ENCODE assay signal across 26 mouse cellular contexts in the genomic region with DNA sequence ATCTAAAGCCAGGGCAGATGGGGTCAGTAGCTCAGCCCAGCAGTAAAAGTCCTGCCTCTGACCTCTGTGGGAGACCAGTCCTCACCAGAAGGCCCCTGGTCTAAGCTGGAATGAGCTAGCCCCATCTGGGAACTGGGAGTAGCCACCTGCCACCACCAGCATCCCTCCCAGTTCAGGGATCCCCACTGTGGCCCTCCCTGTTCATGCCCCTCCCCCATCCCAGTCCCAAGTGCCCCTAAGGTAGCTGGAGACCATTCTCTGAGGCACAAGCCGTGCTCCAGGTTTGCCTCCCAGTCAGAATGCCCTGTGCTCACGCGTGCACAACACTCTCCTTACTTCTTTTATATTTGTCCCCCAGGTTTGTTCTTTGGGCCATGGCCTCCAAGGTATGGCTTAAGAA. TPM values are rescaled to one million over a fixed set of nuclear protein-coding genes. Genes with fewer than 3 reads are reported as not detected.
DNase-seq lines count a peak whose midpoint lies in the region; ATAC-seq lines count a peak whose summit lies in the region.
"Had no signal": no experiment of that assay in that cellular context is flagged by ENCODE, and none has a peak within 500 bp of the region (broad histone marks: within the 10 kb centered on the region; RNA-seq: fewer than 3 reads in every experiment).

No protein-coding gene starts in this region.

- H3K9ac ChIP-seq in forebrain, embryonic 15.5 days (replicated peaks) = no peak overlapping the region
- H3K9ac ChIP-seq in hindbrain, embryonic 11.5 days (ENCODE audit: low read depth, low read length) = no peak overlapping the region
- H3K9ac ChIP-seq in liver, embryonic 15.5 days = no peak overlapping the region
- no peak overlapping the region for H3K9ac ChIP-seq in liver, embryonic 11.5 days (ENCODE audit: low read depth, low read length)
- H3K9ac ChIP-seq: heart, embryonic 13.5 days; hindbrain, embryonic 13.5 days; intestine, embryonic 15.5 days had no signal

- H3K4me1 ChIP-seq in forebrain, embryonic 10.5 days = peaks cover 41% of the 10 kb centered on the region
- H3K4me1 ChIP-seq in forebrain, embryonic 15.5 days = 0 out of 2 replicates have a peak, but pooled peaks cover 3% of the 10 kb centered on the region
- peaks cover 46% of the 10 kb centered on the region for H3K4me1 ChIP-seq in hindbrain, embryonic 10.5 days (replicated peaks)
- H3K4me1 ChIP-seq in hindbrain, embryonic 11.5 days (replicated peaks; ENCODE audit: control insufficient read depth, insufficient read depth, low read length) = peaks cover 7% of the 10 kb centered on the region
- peaks cover 20% of the 10 kb centered on the region for H3K4me1 ChIP-seq in liver, embryonic 15.5 days (replicated peaks)
- H3K4me1 ChIP-seq in liver, embryonic 11.5 days (replicated peaks; ENCODE audit: control insufficient read depth, insufficient read depth, low read length) = 0 out of 2 replicates have a peak, but pooled peaks cover 6% of the 10 kb centered on the region

- DNase-seq in forebrain, embryonic 10.5 days (ENCODE audit: extremely low spot score, low spot score) = no peak
- DNase-seq in hindbrain, embryonic 10.5 days (ENCODE audit: low spot score) = no peak
- no peak for DNase-seq in hindbrain, embryonic 11.5 days (ENCODE audit: low spot score)
- no peak for DNase-seq in liver, embryonic 11.5 days (ENCODE audit: low spot score)
- peak; percentile 71 for DNase-seq in ES-CJ7 (ENCODE audit: low read depth, low spot score)
- no peak for DNase-seq in embryo, embryonic 9.5 days (ENCODE audit: extremely low spot score)
- DNase-seq: adrenal gland, adult 8-10 months; adrenal gland, postnatal 25 days; cerebellum, adult 11-12 months; cerebellum, adult 8-10 months; cerebellum, postnatal 10 days; cerebellum, postnatal 36 days; embryo, embryonic 11 days; gastrocnemius, postnatal 25 days; heart, adult 2 months; heart, postnatal 14 days; heart, postnatal 4 days had no signal

- H3K36me3 ChIP-seq in forebrain, embryonic 10.5 days (replicated peaks) = peaks cover 35% of the 10 kb centered on the region
- H3K36me3 ChIP-seq in forebrain, embryonic 15.5 days = peaks cover 27% of the 10 kb centered on the region
- peaks cover 16% of the 10 kb centered on the region for H3K36me3 ChIP-seq in hindbrain, embryonic 10.5 days
- no peaks in the 10 kb centered on the region for H3K36me3 ChIP-seq in hindbrain, embryonic 11.5 days (ENCODE audit: control insufficient read depth, insufficient read depth, low read length)
- no peaks in the 10 kb centered on the region for H3K36me3 ChIP-seq in liver, embryonic 15.5 days (replicated peaks)
- no peaks in the 10 kb centered on the region for H3K36me3 ChIP-seq in liver, embryonic 11.5 days (ENCODE audit: control insufficient read depth, insufficient read depth, low read length)
- H3K36me3 ChIP-seq: heart, embryonic 13.5 days; intestine, embryonic 15.5 days had no signal

- WGBS in forebrain, embryonic 10.5 days = 77% methylated on average over 3 of the region's 3 CpGs
- 72% methylated on average over 3 of the region's 3 CpGs for WGBS in forebrain, embryonic 15.5 days
- WGBS in hindbrain, embryonic 10.5 days = 68% methylated on average over 3 of the region's 3 CpGs
- WGBS in hindbrain, embryonic 11.5 days = 56% methylated on average over 3 of the region's 3 CpGs
- 90% methylated on average over 3 of the region's 3 CpGs for WGBS in liver, embryonic 15.5 days (ENCODE audit: insufficient replicate concordance)
- WGBS in liver, embryonic 11.5 days = 87% methylated on average over 3 of the region's 3 CpGs

- H3K27me3 ChIP-seq in forebrain, embryonic 10.5 days (ENCODE audit: poor library complexity, severe bottlenecking) = no peaks in the 10 kb centered on the region
- H3K27me3 ChIP-seq in forebrain, embryonic 15.5 days = no peaks in the 10 kb centered on the region
- 0 out of 2 replicates have a peak, but pooled peaks cover 22% of the 10 kb centered on the region for H3K27me3 ChIP-seq in hindbrain, embryonic 10.5 days (ENCODE audit: insufficient read depth, poor library complexity, severe bottlenecking)
- 0 out of 2 replicates have a peak, but pooled peaks cover under 1% of the 10 kb centered on the region for H3K27me3 ChIP-seq in hindbrain, embryonic 11.5 days (ENCODE audit: control insufficient read depth, insufficient read depth, low read length)
- H3K27me3 ChIP-seq in liver, embryonic 15.5 days = peaks cover 10% of the 10 kb centered on the region
- no peaks in the 10 kb centered on the region; the same call in 1 of the 2 replicates for H3K27me3 ChIP-seq in liver, embryonic 11.5 days (replicated peaks; ENCODE audit: control insufficient read depth, insufficient read depth, low read length)
- H3K27me3 ChIP-seq: hindbrain, embryonic 13.5 days; intestine, embryonic 15.5 days had no signal

- peak overlapping the region; percentile 74 for H3K27ac ChIP-seq in forebrain, embryonic 10.5 days
- H3K27ac ChIP-seq in forebrain, embryonic 15.5 days (replicated peaks) = no peak overlapping the region
- H3K27ac ChIP-seq in hindbrain, embryonic 10.5 days = peak overlapping the region; percentile 80
- H3K27ac ChIP-seq in hindbrain, embryonic 11.5 days (ENCODE audit: low read depth, low read length) = no peak overlapping the region
- H3K27ac ChIP-seq in liver, embryonic 15.5 days (replicated peaks) = 0 out of 2 replicates have a peak overlapping the region, but pooled peaks have one; percentile 6
- no peak overlapping the region for H3K27ac ChIP-seq in liver, embryonic 11.5 days (ENCODE audit: low read depth, low read length)
- H3K27ac ChIP-seq: heart, adult 2 months; hindbrain, embryonic 13.5 days; intestine, embryonic 15.5 days had no signal

- no peak overlapping the region for H3K4me3 ChIP-seq in forebrain, embryonic 10.5 days
- H3K4me3 ChIP-seq in forebrain, embryonic 15.5 days = no peak overlapping the region
- H3K4me3 ChIP-seq in hindbrain, embryonic 10.5 days = 0 out of 2 replicates have a peak overlapping the region, but pooled peaks have one; percentile 25
- no peak overlapping the region for H3K4me3 ChIP-seq in hindbrain, embryonic 11.5 days (ENCODE audit: low read depth, low read length)
- no peak overlapping the region for H3K4me3 ChIP-seq in liver, embryonic 15.5 days (replicated peaks)
- H3K4me3 ChIP-seq in liver, embryonic 11.5 days (ENCODE audit: low read depth, low read length) = no peak overlapping the region
- H3K4me3 ChIP-seq: heart, adult 2 months; heart, embryonic 13.5 days; hindbrain, embryonic 13.5 days; intestine, embryonic 15.5 days had no signal

- no peak for ATAC-seq in forebrain, embryonic 15.5 days (replicated peaks)
- no peak for ATAC-seq in hindbrain, embryonic 11.5 days (ENCODE audit: low FRiP score)
- no peak for ATAC-seq in liver, embryonic 15.5 days (ENCODE audit: insufficient read depth)
- no peak for ATAC-seq in liver, embryonic 11.5 days (replicated peaks; ENCODE audit: low FRiP score)
- ATAC-seq: activated CD4-positive, CD25-positive, alpha-beta regulatory T cell, adult 4 months; forebrain, embryonic 14.5 days; hindbrain, embryonic 16.5 days; intestine, embryonic 15.5 days had no signal

- no peaks in the 10 kb centered on the region; the same call in 1 of the 2 replicates for H3K9me3 ChIP-seq in forebrain, embryonic 10.5 days
- no peaks in the 10 kb centered on the region for H3K9me3 ChIP-seq in forebrain, embryonic 15.5 days
- 0 out of 2 replicates have a peak, but pooled peaks cover 3% of the 10 kb centered on the region for H3K9me3 ChIP-seq in hindbrain, embryonic 10.5 days
- H3K9me3 ChIP-seq in hindbrain, embryonic 11.5 days (ENCODE audit: control insufficient read depth, low read length) = no peaks in the 10 kb centered on the region
- H3K9me3 ChIP-seq in liver, embryonic 15.5 days (replicated peaks) = no peaks in the 10 kb centered on the region
- H3K9me3 ChIP-seq in liver, embryonic 11.5 days (ENCODE audit: control insufficient read depth, low read length) = no peaks in the 10 kb centered on the region
- H3K9me3 ChIP-seq: heart, embryonic 13.5 days; hindbrain, embryonic 13.5 days; intestine, embryonic 15.5 days had no signal

- no peak overlapping the region for H3K4me2 ChIP-seq in forebrain, embryonic 15.5 days (replicated peaks)
- no peak overlapping the region for H3K4me2 ChIP-seq in hindbrain, embryonic 11.5 days (replicated peaks; ENCODE audit: low read depth, low read length)
- no peak overlapping the region for H3K4me2 ChIP-seq in liver, embryonic 15.5 days
- H3K4me2 ChIP-seq in liver, embryonic 11.5 days = no peak overlapping the region
- H3K4me2 ChIP-seq: intestine, embryonic 15.5 days had no signal

RNA-seq across cellular contexts. Expression of a gene that starts 12.9 kb away (rescaled TPM):
- 0.30 and 0.41 TPM in 2 replicates for polyA plus RNA-seq in forebrain, embryonic 10.5 days (2016; fragmentation: Nextera tagmentation; extraction: Ambion mirVana)
- 1.0 and 1.1 TPM in 2 replicates for polyA plus RNA-seq in forebrain, embryonic 15.5 days (2015; fragmentation: Nextera tagmentation; extraction: Ambion mirVana)
- 0.59 and 0.66 TPM in 2 replicates for polyA plus RNA-seq in hindbrain, embryonic 10.5 days (2016; fragmentation: Nextera tagmentation; extraction: Ambion mirVana)
- polyA plus RNA-seq in hindbrain, embryonic 11.5 days (2014; fragmentation: Nextera tagmentation; extraction: Ambion mirVana) = 0.20 TPM in 1 of 2 replicates, not detected in the other
- polyA plus RNA-seq in liver, embryonic 15.5 days (2015; fragmentation: Nextera tagmentation; extraction: Ambion mirVana) = 0.39 and 0.61 TPM in 2 replicates
- polyA plus RNA-seq in liver, embryonic 11.5 days (2014; fragmentation: Nextera tagmentation; extraction: Ambion mirVana) = 0.21 and 0.44 TPM in 2 replicates
- polyA plus RNA-seq: activated CD4-positive, CD25-positive, alpha-beta regulatory T cell, adult 4 months; embryonic facial prominence, embryonic 11.5 days; forebrain, embryonic 14.5 days; heart, adult 2 months had no signal

Comparison
In these comparisons a context has a peak if more than half of its experiments do, and no peak if none do; other contexts are left out.
1. H3K27ac ChIP-seq: peak in forebrain, embryonic 10.5 days (single experiment), hindbrain, embryonic 10.5 days (single experiment) and liver, embryonic 15.5 days (single experiment); none in forebrain, embryonic 15.5 days (single experiment), hindbrain, embryonic 11.5 days (single experiment) and liver, embryonic 11.5 days (single experiment).